Mouse (Mus musculus): Measurements from ENCODE around the gene Ivd. TPM values are rescaled to one million over a fixed set of nuclear protein-coding genes. Genes with fewer than 3 reads are reported as not detected.

Ivd gene
- polyA plus RNA-seq, 1 experiment from 2014 or later: 47.0 TPM

GRCm38 (mm10) chr2:118851756-118852155 is 10.0 kb upstream of the Ivd start:
- Histone ChIP-seq H3K27me3 (ENCODE audit: insufficient read depth, low read length) (no peaks in the 10 kb centered on the region), H3K36me3 (replicated peaks; ENCODE audit: insufficient read depth, low read length) (no peaks in the 10 kb centered on the region), H3K27ac (ENCODE audit: low read depth) (no peak overlapping the region), H3K9ac (replicated peaks) (no peak overlapping the region), H3K4me3 (ENCODE audit: low read depth, low read length) (no peak overlapping the region), H3K4me2 (ENCODE audit: low read depth, low read length) (no peak overlapping the region), H3K9me3 (ENCODE audit: low read length) (no peaks in the 10 kb centered on the region), H3K4me1 (ENCODE audit: insufficient read depth) (peaks cover 9% of the 10 kb centered on the region; the same call in 1 of the 2 replicates)
- WGBS (ENCODE audit: insufficient replicate concordance): 65% methylated on average over 3 of the region's 3 CpGs
- TF ChIP-seq CTCF (IDR thresholded peaks at IDR 0.05; ENCODE audit: low read depth) (no peak), EP300 (IDR thresholded peaks at IDR 0.05; ENCODE audit: low read depth) (no peak)
- DNase-seq (no peak), ATAC-seq (no peak)

DNA sequence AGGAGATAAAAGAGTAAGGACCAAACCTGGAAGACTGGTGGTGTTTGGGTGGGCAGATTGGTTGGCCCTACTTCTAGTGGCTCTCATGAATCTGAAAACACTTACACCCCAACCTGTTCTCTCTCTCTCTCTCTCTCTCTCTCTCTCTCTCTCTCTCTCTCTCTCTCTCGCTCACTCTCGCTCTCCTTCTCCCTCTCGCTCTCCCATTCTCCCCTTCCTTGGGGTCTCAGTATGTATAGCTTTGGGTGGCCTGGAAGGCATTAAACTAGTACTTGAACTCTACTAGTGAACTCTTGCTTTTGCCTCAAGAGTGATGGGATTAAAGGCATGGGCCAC is 554 bp downstream of the Ivd start:
- ATAC-seq (no peak), DNase-seq (no peak)
- Histone ChIP-seq H3K4me2 (ENCODE audit: low read depth, low read length) (peak overlapping the region; percentile 91), H3K27me3 (ENCODE audit: insufficient read depth, low read length) (no peaks in the 10 kb centered on the region), H3K4me1 (ENCODE audit: insufficient read depth) (peaks cover 16% of the 10 kb centered on the region), H3K4me3 (ENCODE audit: low read depth, low read length) (peak overlapping the region; percentile 66), H3K36me3 (replicated peaks; ENCODE audit: insufficient read depth, low read length) (no peaks in the 10 kb centered on the region), H3K9me3 (ENCODE audit: low read length) (no peaks in the 10 kb centered on the region), H3K27ac (ENCODE audit: low read depth) (peak overlapping the region; percentile 85), H3K9ac (replicated peaks) (peak overlapping the region; percentile 80)
- WGBS (ENCODE audit: insufficient replicate concordance): 36% methylated on average over 3 of the region's 3 CpGs
- TF ChIP-seq CTCF (IDR thresholded peaks at IDR 0.05; ENCODE audit: low read depth) (no peak), EP300 (IDR thresholded peaks at IDR 0.05; ENCODE audit: low read depth) (no peak)

- H3K36me3 ChIP-seq (replicated peaks; ENCODE audit: insufficient read depth, low read length): peaks cover 20% of the 10 kb centered on the region; the same call in 1 of the 2 replicates
- H3K27ac ChIP-seq (ENCODE audit: low read depth): no peak overlapping the region
- H3K4me2 ChIP-seq (ENCODE audit: low read depth, low read length): no peak overlapping the region
- TF ChIP-seq EP300 (IDR thresholded peaks at IDR 0.05; ENCODE audit: low read depth): no peak
- TF ChIP-seq CTCF (IDR thresholded peaks at IDR 0.05; ENCODE audit: low read depth): no peak
- ATAC-seq (no peak), DNase-seq (no peak)
- H3K27me3 ChIP-seq (ENCODE audit: insufficient read depth, low read length): no peaks in the 10 kb centered on the region
- H3K4me3 ChIP-seq (ENCODE audit: low read depth, low read length): no peak overlapping the region
- H3K9me3 ChIP-seq (ENCODE audit: low read length): no peaks in the 10 kb centered on the region
- no peak overlapping the region for H3K9ac ChIP-seq (replicated peaks)
- no peaks in the 10 kb centered on the region for H3K4me1 ChIP-seq (ENCODE audit: insufficient read depth)
- 81% methylated on average over 3 of the region's 3 CpGs for WGBS (ENCODE audit: insufficient replicate concordance)
Measured at GRCm38 (mm10) chr2:118870601-118871000, 8.8 kb downstream of the Ivd start.

- TF ChIP-seq EP300 (IDR thresholded peaks at IDR 0.05; ENCODE audit: low read depth) (no peak), CTCF (IDR thresholded peaks at IDR 0.05; ENCODE audit: low read depth) (no peak)
- DNase-seq (no peak), ATAC-seq (no peak)
- H3K27me3 ChIP-seq (ENCODE audit: insufficient read depth, low read length): no peaks in the 10 kb centered on the region
- H3K36me3 ChIP-seq (replicated peaks; ENCODE audit: insufficient read depth, low read length): peaks cover 23% of the 10 kb centered on the region; the same call in 1 of the 2 replicates
- no peak overlapping the region for H3K27ac ChIP-seq (ENCODE audit: low read depth)
- H3K9me3 ChIP-seq (ENCODE audit: low read length): no peaks in the 10 kb centered on the region
- no peaks in the 10 kb centered on the region for H3K4me1 ChIP-seq (ENCODE audit: insufficient read depth)
- 84% methylated on average over 1 of the region's 1 CpGs for WGBS (ENCODE audit: insufficient replicate concordance)
- H3K9ac ChIP-seq (replicated peaks): no peak overlapping the region
- H3K4me3 ChIP-seq (ENCODE audit: low read depth, low read length): no peak overlapping the region
- no peak overlapping the region for H3K4me2 ChIP-seq (ENCODE audit: low read depth, low read length)
Measured at GRCm38 (mm10) chr2:118871032-118871431, 9.3 kb downstream of the Ivd start.

DNA sequence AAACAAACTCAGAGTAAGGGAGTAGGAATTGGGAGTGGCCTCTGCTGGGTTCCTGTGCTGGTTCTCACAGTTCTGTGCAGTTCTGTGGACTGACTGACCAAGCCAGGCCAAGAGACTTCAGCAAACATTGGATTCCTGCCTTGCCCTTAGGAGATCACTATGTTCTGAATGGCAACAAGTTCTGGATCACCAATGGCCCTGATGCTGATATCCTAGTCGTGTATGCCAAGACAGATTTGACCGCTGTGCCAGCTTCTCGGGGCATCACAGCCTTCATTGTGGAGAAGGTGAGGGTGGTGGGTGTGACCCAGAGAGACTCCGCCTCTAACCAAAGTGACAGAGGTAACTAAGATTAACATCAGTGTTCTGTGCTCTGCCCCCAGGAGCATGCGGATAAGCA is 11.3 kb downstream of the Ivd start:
- H3K4me2 ChIP-seq (ENCODE audit: low read depth, low read length): no peak overlapping the region
- H3K4me1 ChIP-seq (ENCODE audit: insufficient read depth): no peaks in the 10 kb centered on the region
- H3K9ac ChIP-seq (replicated peaks): no peak overlapping the region
- no peak overlapping the region for H3K4me3 ChIP-seq (ENCODE audit: low read depth, low read length)
- no peak overlapping the region for H3K27ac ChIP-seq (ENCODE audit: low read depth)
- TF ChIP-seq CTCF (IDR thresholded peaks at IDR 0.05; ENCODE audit: low read depth): no peak
- TF ChIP-seq EP300 (IDR thresholded peaks at IDR 0.05; ENCODE audit: low read depth): no peak
- 88% methylated on average over 5 of the region's 5 CpGs for WGBS (ENCODE audit: insufficient replicate concordance)
- H3K36me3 ChIP-seq (replicated peaks; ENCODE audit: insufficient read depth, low read length): peaks cover 41% of the 10 kb centered on the region
- DNase-seq (no peak), ATAC-seq (no peak)
- H3K9me3 ChIP-seq (ENCODE audit: low read length): no peaks in the 10 kb centered on the region
- H3K27me3 ChIP-seq (ENCODE audit: insufficient read depth, low read length): no peaks in the 10 kb centered on the region

DNA sequence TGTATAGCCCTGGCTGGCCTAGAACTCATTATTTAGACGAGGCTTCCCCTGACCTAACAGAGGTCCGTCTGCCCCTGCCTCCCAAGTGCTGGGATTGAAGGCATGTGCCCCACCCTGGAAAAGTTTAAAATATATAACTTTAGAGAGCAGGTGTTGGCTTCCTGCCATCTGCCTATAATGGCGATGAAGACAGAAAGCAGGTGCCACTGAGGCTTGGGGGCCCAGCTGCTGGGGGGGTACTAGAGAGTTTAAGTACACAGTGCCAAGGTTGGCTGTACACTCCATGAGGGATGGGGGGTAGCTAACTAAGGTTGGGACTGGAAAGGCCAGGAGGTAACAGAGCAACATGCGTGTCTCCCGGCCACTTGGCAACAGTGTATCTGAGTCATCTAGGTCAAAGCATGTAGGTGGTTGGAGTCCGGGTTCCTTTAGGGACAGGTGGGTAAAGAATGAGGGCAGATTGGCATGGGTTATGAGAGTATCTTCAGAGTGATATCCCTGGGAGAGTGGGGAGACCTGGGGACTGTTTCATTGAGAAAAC is 12.2 kb downstream of the Ivd start:
- WGBS (ENCODE audit: insufficient replicate concordance): 88% methylated on average over 6 of the region's 6 CpGs
- no peaks in the 10 kb centered on the region for H3K4me1 ChIP-seq (ENCODE audit: insufficient read depth)
- no peak overlapping the region for H3K4me3 ChIP-seq (ENCODE audit: low read depth, low read length)
- no peak overlapping the region for H3K9ac ChIP-seq (replicated peaks)
- H3K36me3 ChIP-seq (replicated peaks; ENCODE audit: insufficient read depth, low read length): peaks cover 41% of the 10 kb centered on the region
- H3K9me3 ChIP-seq (ENCODE audit: low read length): no peaks in the 10 kb centered on the region
- H3K4me2 ChIP-seq (ENCODE audit: low read depth, low read length): no peak overlapping the region
- no peak for DNase-seq
- H3K27me3 ChIP-seq (ENCODE audit: insufficient read depth, low read length): no peaks in the 10 kb centered on the region
- ATAC-seq: no peak
- no peak for TF ChIP-seq EP300 (IDR thresholded peaks at IDR 0.05; ENCODE audit: low read depth)
- TF ChIP-seq CTCF (IDR thresholded peaks at IDR 0.05; ENCODE audit: low read depth): no peak
- H3K27ac ChIP-seq (ENCODE audit: low read depth): no peak overlapping the region

GRCm38 (mm10) chr2:118875316-118875715 is 13.6 kb downstream of the Ivd start:
- Histone ChIP-seq H3K4me2 (ENCODE audit: low read depth, low read length) (no peak overlapping the region), H3K36me3 (replicated peaks; ENCODE audit: insufficient read depth, low read length) (peaks cover 41% of the 10 kb centered on the region), H3K9me3 (ENCODE audit: low read length) (no peaks in the 10 kb centered on the region), H3K4me3 (ENCODE audit: low read depth, low read length) (no peak overlapping the region), H3K4me1 (ENCODE audit: insufficient read depth) (no peaks in the 10 kb centered on the region), H3K27me3 (ENCODE audit: insufficient read depth, low read length) (no peaks in the 10 kb centered on the region), H3K9ac (replicated peaks) (no peak overlapping the region), H3K27ac (ENCODE audit: low read depth) (no peak overlapping the region)
- TF ChIP-seq EP300 (IDR thresholded peaks at IDR 0.05; ENCODE audit: low read depth) (no peak), CTCF (IDR thresholded peaks at IDR 0.05; ENCODE audit: low read depth) (no peak)
- DNase-seq (no peak), ATAC-seq (no peak)
- 85% methylated on average over 8 of the region's 8 CpGs for WGBS (ENCODE audit: insufficient replicate concordance)

Data from liver, postnatal 0 days (tissue).